Mouse (Mus musculus): Measurements from ENCODE around the gene Hk2. TPM values are rescaled to one million over a fixed set of nuclear protein-coding genes. Genes with fewer than 3 reads are reported as not detected.

The Hk2 gene
- total RNA-seq, 2 experiments from 2014 or later = 50.0 to 61.7 TPM

- DNase-seq = no peak
These were observed 33.3 kb downstream of the Hk2 start for GRCm38 (mm10) chr6:82740868-82741517.

- DNase-seq = peak; percentile 47
These were observed 34.0 kb downstream of the Hk2 start for GRCm38 (mm10) chr6:82740269-82740668.

- no peak for DNase-seq
These were observed 36.4 kb downstream of the Hk2 start for GRCm38 (mm10) chr6:82737634-82738540.

GRCm38 (mm10) chr6:82736626-82737600 is 37.3 kb downstream of the Hk2 start:
- no peak for DNase-seq

GRCm38 (mm10) chr6:82735347-82735746 is 38.9 kb downstream of the Hk2 start:
- no peak for DNase-seq

GRCm38 (mm10) chr6:82728635-82729034 is 45.6 kb downstream of the Hk2 start:
- no peak for DNase-seq

GRCm38 (mm10) chr6:82727206-82727605 is 47.0 kb downstream of the Hk2 start:
- DNase-seq = no peak

- no peak for DNase-seq
These were observed 50.9 kb downstream of the Hk2 start for GRCm38 (mm10) chr6:82723321-82723720.

GRCm38 (mm10) chr6:82716126-82716525 is 58.1 kb downstream of the Hk2 start:
- DNase-seq = no peak

GRCm38 (mm10) chr6:82715653-82716052 is 58.6 kb downstream of the Hk2 start:
- no peak for DNase-seq

- DNase-seq = no peak
These were observed 59.0 kb downstream of the Hk2 start for GRCm38 (mm10) chr6:82715253-82715652.

- no peak for DNase-seq
These were observed 59.4 kb downstream of the Hk2 start for GRCm38 (mm10) chr6:82714841-82715240.

GRCm38 (mm10) chr6:82714243-82714642 is 60.0 kb downstream of the Hk2 start:
- peak; percentile 74 for DNase-seq

- no peak for DNase-seq
These were observed 66.5 kb downstream of the Hk2 start for GRCm38 (mm10) chr6:82707742-82708141.

- no peak for DNase-seq
These were observed 67.0 kb downstream of the Hk2 start for GRCm38 (mm10) chr6:82707241-82707640.

GRCm38 (mm10) chr6:82705221-82705620 is 69.0 kb downstream of the Hk2 start, which contains the start of gene Pole4:
Gene Pole4, minus strand, starts transcription at chr6:82705365.
- DNase-seq = no peak

- DNase-seq = no peak
These were observed 70.5 kb downstream of the Hk2 start for GRCm38 (mm10) chr6:82703710-82704109.

- peak; percentile 96 for DNase-seq
These were observed 71.6 kb downstream of the Hk2 start for GRCm38 (mm10) chr6:82702593-82703017.

GRCm38 (mm10) chr6:82701296-82701695 is 73.0 kb downstream of the Hk2 start:
- no peak for DNase-seq

GRCm38 (mm10) chr6:82699831-82700230 is 74.4 kb downstream of the Hk2 start:
- DNase-seq = no peak

- no peak for DNase-seq
These were observed 77.5 kb downstream of the Hk2 start for GRCm38 (mm10) chr6:82696736-82697135.

GRCm38 (mm10) chr6:82694668-82695067 is 79.6 kb downstream of the Hk2 start:
- no peak for DNase-seq
